Comparison of ENCODE assay signal across 14 mouse cellular contexts in the genomic region with DNA sequence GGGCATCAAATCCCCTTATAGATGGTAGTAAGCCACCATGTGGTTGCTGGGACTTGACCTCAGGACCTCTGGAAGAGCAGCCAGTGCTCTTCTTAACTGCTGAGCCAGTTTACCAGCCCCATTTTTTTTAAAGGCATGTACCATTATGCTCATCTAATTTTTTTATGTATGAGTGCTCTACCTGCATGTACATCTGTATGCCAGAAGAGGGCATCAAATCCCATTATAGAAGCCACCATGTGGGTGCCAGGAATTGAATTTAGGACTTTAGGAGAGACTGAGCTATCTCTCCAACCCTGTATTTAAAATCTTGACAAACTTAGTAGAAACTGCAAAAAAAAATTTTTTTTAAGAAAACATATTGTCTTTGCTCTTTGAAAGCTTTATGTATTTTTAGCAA. TPM values are rescaled to one million over a fixed set of nuclear protein-coding genes. Genes with fewer than 3 reads are reported as not detected.
DNase-seq lines count a peak whose midpoint lies in the region; ATAC-seq and TF ChIP-seq lines count a peak whose summit lies in the region.
"Had no signal": no experiment of that assay in that cellular context is flagged by ENCODE, and none has a peak within 500 bp of the region (broad histone marks: within the 10 kb centered on the region; RNA-seq: fewer than 3 reads in every experiment).

No protein-coding gene starts in this region.

- no peak overlapping the region for H3K9ac ChIP-seq in liver, postnatal 0 days (replicated peaks)
- H3K9ac ChIP-seq: hindbrain, embryonic 14.5 days had no signal

- CTCF ChIA-PET in Patski (lab: Charles Lee), result no interaction called here

- DNase-seq in embryo, embryonic 11 days, result peak; percentile 4
- no peak for DNase-seq in embryo, embryonic 9.5 days (ENCODE audit: extremely low spot score)
- DNase-seq in liver, postnatal 0 days, result no peak
- DNase-seq in liver (no peak), Patski (ENCODE audit: low read depth, low spot score) (no peak)
- DNase-seq in thymus, adult 18-20 months, result no peak
- no peak for DNase-seq in right cerebral cortex, postnatal 36 days (ENCODE audit: low spot score in 2 of 2)
- DNase-seq: adrenal gland, postnatal 36 days; gastrocnemius, postnatal 36 days; kidney, postnatal 4 days had no signal

- POLR2A ChIA-PET in Patski (lab: Charles Lee), result interaction anchor here (0.7 kb wide), 1 partner anchor 175 kb away, joined by 4 read pairs; no protein-coding TSS in a partner anchor

- TF ChIP-seq EP300 in liver, postnatal 0 days (IDR thresholded peaks at IDR 0.05; ENCODE audit: low read depth), result no peak

- H3K27ac ChIP-seq in liver, postnatal 0 days (ENCODE audit: low read depth), result no peak overlapping the region
- H3K27ac ChIP-seq: hindbrain, embryonic 14.5 days; midbrain, embryonic 10.5 days had no signal

- no peaks in the 10 kb centered on the region for H3K27me3 ChIP-seq in liver, postnatal 0 days (ENCODE audit: insufficient read depth, low read length)
- H3K27me3 ChIP-seq in Patski, result no peaks in the 10 kb centered on the region

- peak; percentile 52 for TF ChIP-seq CTCF in liver, postnatal 0 days (IDR thresholded peaks at IDR 0.05; ENCODE audit: low read depth)
- TF ChIP-seq CTCF in Patski (IDR thresholded peaks at IDR 0.05), result peak; percentile 41

- H3K9me3 ChIP-seq in liver, postnatal 0 days (ENCODE audit: low read length), result no peaks in the 10 kb centered on the region
- H3K9me3 ChIP-seq: midbrain, embryonic 10.5 days had no signal

- H3K36me3 ChIP-seq in liver, postnatal 0 days (replicated peaks; ENCODE audit: insufficient read depth, low read length), result peaks cover 8% of the 10 kb centered on the region

- H3K4me2 ChIP-seq in liver, postnatal 0 days (ENCODE audit: low read depth, low read length), result no peak overlapping the region
- H3K4me2 ChIP-seq: hindbrain, embryonic 14.5 days had no signal

- H3K4me3 ChIP-seq in liver, postnatal 0 days (ENCODE audit: low read depth, low read length), result no peak overlapping the region
- H3K4me3 ChIP-seq: midbrain, embryonic 10.5 days had no signal

- no peak for ATAC-seq in liver, postnatal 0 days
- no peak for ATAC-seq in Patski
- peak; percentile 33; the same call in 1 of the 2 replicates for ATAC-seq in neutrophil, adult 5-6 weeks (ENCODE audit: extremely low read depth, insufficient number of reproducible peaks, low FRiP score, poor library complexity, severe bottlenecking)

- peaks cover 9% of the 10 kb centered on the region; the same call in 1 of the 2 replicates for H3K4me1 ChIP-seq in liver, postnatal 0 days (ENCODE audit: insufficient read depth)

- in situ Hi-C loops in Patski (cut with MboI; ENCODE audit: low pct_unique_long_range_greater_than_20kb), result no loop called here

RNA-seq across cellular contexts. Expression of a gene that starts 5.0 kb away (rescaled TPM):
- polyA plus RNA-seq in liver, postnatal 0 days (2015; fragmentation: Nextera tagmentation; extraction: Ambion mirVana), result 4.2 and 4.4 TPM in 2 replicates
- polyA plus RNA-seq in Patski (2021), result 32.9 TPM
- 49.2 and 51.3 TPM in 2 replicates for total RNA-seq in neutrophil, adult 5-6 weeks (2017)

RNA-seq across cellular contexts. Expression of a gene that starts 29.1 kb away (rescaled TPM):
- 0.69 and 0.99 TPM in 2 replicates for polyA plus RNA-seq in liver, postnatal 0 days (2015; fragmentation: Nextera tagmentation; extraction: Ambion mirVana)
- polyA plus RNA-seq in Patski (2021), result 0.27 TPM
- 1.6 and 1.7 TPM in 2 replicates for total RNA-seq in neutrophil, adult 5-6 weeks (2017)
- total RNA-seq: gastrocnemius, postnatal 36 days had no signal

RNA-seq across cellular contexts. Expression of a gene that starts 42.7 kb away (rescaled TPM):
- 0.04 TPM in 2 replicates for polyA plus RNA-seq in liver, postnatal 0 days (2015; fragmentation: Nextera tagmentation; extraction: Ambion mirVana)
- polyA plus RNA-seq in Patski (2021), result not detected
- total RNA-seq in neutrophil, adult 5-6 weeks (2017), result not detected in 2 replicates
- total RNA-seq: gastrocnemius, postnatal 36 days had no signal
- polyA plus RNA-seq: limb, embryonic 11.5 days had no signal
